Mouse (Mus musculus) C2C12 (cell line): ENCODE data around the gene Robo1.

Experiments used
- CEBPB ChIP-seq: IDR thresholded peaks from one replicate; pipeline ENCODE4 v1.6.1; 2011; ENCODE audit warnings: low read depth, mild to moderate bottlenecking, control low read depth, moderate library complexity
- CTCF ChIP-seq: IDR thresholded peaks from one replicate; pipeline ENCODE4 v1.5.1; 2011; ENCODE audit not compliant: control insufficient read depth, insufficient read depth, insufficient read length
- FOSL1 ChIP-seq: IDR thresholded peaks from one replicate; pipeline ENCODE4 v1.8.0; 2011; ENCODE audit warnings: mild to moderate bottlenecking, low read length; ENCODE audit not compliant: poor library complexity, insufficient read depth, severe bottlenecking
- MAX ChIP-seq: IDR thresholded peaks from one replicate; pipeline ENCODE4 v1.6.1; 2011; ENCODE audit warnings: mild to moderate bottlenecking, control low read depth
- MYOD1 ChIP-seq: IDR thresholded peaks from one replicate; pipeline ENCODE4 v1.6.1; 2011; ENCODE audit warnings: low read depth; ENCODE audit not compliant: control insufficient read depth, insufficient read length
- MYOG ChIP-seq: IDR thresholded peaks from one replicate; pipeline ENCODE4 v1.6.1; 2011; ENCODE audit not compliant: control insufficient read depth, insufficient read length; ENCODE audit errors: extremely low read depth
- USF1 ChIP-seq: IDR thresholded peaks from one replicate; pipeline ENCODE4 v1.6.1; 2011; ENCODE audit warnings: low read depth, mild to moderate bottlenecking, control low read depth, moderate library complexity

- TF ChIP-seq MAX (no peak), CTCF (no peak), MYOG (no peak), MYOD1 (no peak), CEBPB (no peak), FOSL1 (no peak), USF1 (no peak)
These were observed 331.3 kb downstream of the Robo1 start for GRCm38 (mm10) chr16:72639332-72639940.
